Mouse (Mus musculus) CH12.LX (cell line): Measurements from ENCODE around the gene Rcan1. TPM values are rescaled to one million over a fixed set of nuclear protein-coding genes. Genes with fewer than 3 reads are reported as not detected.

Experiments
- DNase-seq: peaks from one replicate; pipeline ENCODE4 v3.0.0-alpha.2; 2013; ENCODE audit errors: extremely low read depth
- H3K27ac ChIP-seq: 2 replicates; pipeline ENCODE4 v1.5.1; 2012; ENCODE audit warnings: low read depth, mild to moderate bottlenecking, control low read depth, moderate library complexity; ENCODE audit not compliant: insufficient read depth
- H3K27me3 ChIP-seq: replicated peaks from 2 replicates; pipeline ENCODE3; 2012; ENCODE audit warnings: inconsistent platforms
- H3K36me3 ChIP-seq, 2 experiments: replicated peaks in 1 of 2; 2 replicates each; pipeline versions ENCODE3 to v1.6.1; 2012; ENCODE audit warnings: inconsistent platforms in 1 of 2, low read length in 1 of 2, mild to moderate bottlenecking in 1 of 2, mixed read lengths in 1 of 2, moderate library complexity in 1 of 2; ENCODE audit not compliant: control insufficient read depth in 1 of 2, insufficient read depth in 1 of 2
- H3K4me1 ChIP-seq, 2 experiments: 2 replicates each; pipeline ENCODE4 v1.6.1; 2012; ENCODE audit warnings: inconsistent platforms in 1 of 2, moderate library complexity in 1 of 2; ENCODE audit not compliant: insufficient read depth in 2 of 2, control insufficient read depth in 1 of 2
- H3K4me2 ChIP-seq: 2 replicates; pipeline ENCODE4 v1.6.1; 2012; ENCODE audit warnings: low read depth, mild to moderate bottlenecking, control low read depth; ENCODE audit not compliant: poor library complexity, insufficient read depth, severe bottlenecking
- H3K4me3 ChIP-seq, 3 experiments: fragments of 150-350 bp in 1 of 3; sonication (generic) in 1 of 3; replicated peaks in 1 of 3; 2 replicates each; pipeline versions ENCODE3 to v1.5.1; 2011 to 2012; ENCODE audit warnings: low read depth in 2 of 3, low read length in 2 of 3, mild to moderate bottlenecking in 2 of 3, moderate library complexity in 2 of 3, control low read depth in 1 of 3, improper control_type of control experiment in 1 of 3, inconsistent platforms in 1 of 3, mixed read lengths in 1 of 3; ENCODE audit not compliant: poor library complexity in 1 of 3
- H3K79me2 ChIP-seq: replicated peaks from 2 replicates; pipeline ENCODE4 v1.6.1; 2012; ENCODE audit warnings: mild to moderate bottlenecking, moderate library complexity; ENCODE audit not compliant: control insufficient read depth, poor library complexity, insufficient read depth, severe bottlenecking; ENCODE audit errors: extremely low read depth
- H3K9ac ChIP-seq: 2 replicates; pipeline ENCODE4 v1.6.1; 2012; ENCODE audit warnings: low read depth, mild to moderate bottlenecking, control low read depth, moderate library complexity; ENCODE audit not compliant: insufficient read depth
- H3K9me3 ChIP-seq: replicated peaks from 2 replicates; pipeline ENCODE3; 2012; ENCODE audit warnings: low read length, inconsistent platforms, mixed read lengths
- CHD1 ChIP-seq: IDR thresholded peaks from 2 replicates; pipeline ENCODE4 v1.6.1; 2012; ENCODE audit warnings: low read depth, low read length, improper control_type of control experiment, inconsistent platforms
- CTCF ChIP-seq, 2 experiments: IDR thresholded peaks in 1 of 2; conservative IDR thresholded peaks in 1 of 2; 2 replicates each; pipeline ENCODE4 v1.5.1; 2011 to 2012; ENCODE audit warnings: low read depth in 2 of 2, low read length in 2 of 2, improper control_type of control experiment in 1 of 2, inconsistent platforms in 1 of 2, mild to moderate bottlenecking in 1 of 2, moderate library complexity in 1 of 2
- ELF1 ChIP-seq: IDR thresholded peaks from 2 replicates; pipeline ENCODE4 v1.6.1; 2014; ENCODE audit warnings: low read depth, mild to moderate bottlenecking, inconsistent platforms, low read length, improper control_type of control experiment
- HCFC1 ChIP-seq: IDR thresholded peaks from 2 replicates; pipeline ENCODE4 v1.6.1; 2012; ENCODE audit warnings: low read depth, mild to moderate bottlenecking, inconsistent platforms, low read length, improper control_type of control experiment
- KAT2A ChIP-seq: IDR thresholded peaks from 2 replicates; pipeline ENCODE4 v1.6.1; 2012; ENCODE audit warnings: low read length, improper control_type of control experiment, inconsistent platforms; ENCODE audit not compliant: insufficient replicate concordance
- MAX ChIP-seq: IDR thresholded peaks from 2 replicates; pipeline ENCODE4 v1.6.1; 2011; ENCODE audit warnings: low read length, improper control_type of control experiment
- MAZ ChIP-seq: IDR thresholded peaks from 2 replicates; pipeline ENCODE4 v1.6.1; 2012; ENCODE audit warnings: low read depth, mild to moderate bottlenecking, inconsistent platforms, low read length, improper control_type of control experiment, moderate library complexity
- MYC ChIP-seq: IDR thresholded peaks from 2 replicates; pipeline ENCODE4 v1.6.1; 2011; ENCODE audit warnings: low read depth, mild to moderate bottlenecking, improper control_type of control experiment, low read length
- NELFE ChIP-seq: IDR thresholded peaks from 2 replicates; pipeline ENCODE4 v1.6.1; 2011; ENCODE audit warnings: low read depth, low read length, improper control_type of control experiment
- NRF1 ChIP-seq: IDR thresholded peaks from 2 replicates; pipeline ENCODE4 v1.6.1; 2014; ENCODE audit warnings: low read depth, mild to moderate bottlenecking, inconsistent platforms, low read length, improper control_type of control experiment, moderate library complexity
- PAX5 ChIP-seq: IDR thresholded peaks from 2 replicates; pipeline ENCODE4 v1.6.1; 2012; ENCODE audit warnings: low read length, inconsistent platforms, mixed read lengths
- RAD21 ChIP-seq: IDR thresholded peaks from 2 replicates; pipeline ENCODE4 v1.6.1; 2011; ENCODE audit warnings: low read depth, mild to moderate bottlenecking, low read length, improper control_type of control experiment, moderate library complexity
- SMC3 ChIP-seq: IDR thresholded peaks from 2 replicates; pipeline ENCODE4 v1.6.1; 2011; ENCODE audit warnings: low read depth, low read length, improper control_type of control experiment
- UBTF ChIP-seq: IDR thresholded peaks from 2 replicates; pipeline ENCODE4 v1.6.1; 2012; ENCODE audit warnings: low read depth, mild to moderate bottlenecking, inconsistent platforms, low read length, improper control_type of control experiment, moderate library complexity
- USF1 ChIP-seq: IDR thresholded peaks from 2 replicates; pipeline ENCODE4 v1.6.1; 2014; ENCODE audit warnings: low read depth, mild to moderate bottlenecking, inconsistent platforms, low read length, improper control_type of control experiment
- dilution Hi-C: fragments of 300-500 bp; cut with MboI; formaldehyde crosslinking; loops from 2 replicates; pipeline ENCODE4 v1.14.3; 2020; ENCODE audit warnings: low sequenced_read_pairs; ENCODE audit not compliant: extremely low pct_unique_long_range_greater_than_20kb, extremely low pct_ligation_motif_present
- in situ Hi-C: fragments of 300-500 bp; cut with MboI; formaldehyde crosslinking; loops from 3 replicates; pipeline ENCODE4 v1.14.3; 2019; ENCODE audit warnings: low sequenced_read_pairs, low pct_ligation_motif_present, low pct_unique_long_range_greater_than_20kb, mixed read lengths
- polyA plus RNA-seq: library from polyadenylated mRNA; unstranded; fragments of >175 nt; gene quantifications from 2 replicates; pipeline ENCODE4 v1.2.1, GENCODE M21; 2012; ENCODE audit warnings: low read depth; ENCODE audit not compliant: insufficient read length
- total RNA-seq, 2 experiments: library from RNA; depleted of rRNA; stranded (reverse); fragments of 300-350 nt in 1 of 2; fragments of >200 nt in 1 of 2; gene quantifications; 2 replicates each; pipeline ENCODE4 v1.2.3; 2012 to 2014

The Rcan1 gene
- total and polyA plus RNA-seq, 3 experiments: 10.0 to 15.3 (median 12.4) TPM

GRCm38 (mm10) chr16:92511773-92512391 lies 41.2 kb upstream of the Rcan1 start:
- Histone ChIP-seq H3K79me2 (no peaks in the 10 kb centered on the region), H3K36me3 (no peaks in the 10 kb centered on the region), H3K9me3 (no peaks in the 10 kb centered on the region)
- in situ Hi-C loops: no loop called here
- no peak for TF ChIP-seq NRF1
- peak; percentile 67 for TF ChIP-seq RAD21
- no peak for TF ChIP-seq CHD1
- TF ChIP-seq CTCF (conservative IDR thresholded peaks at IDR 0.05 in 1 of 2, IDR thresholded peaks at IDR 0.05 in 1 of 2; ENCODE audit: low read depth in 2 of 2, low read length in 2 of 2): peak; percentile 68 to 88
- no peak for TF ChIP-seq MYC
- peak; percentile 66; the same call in 1 of the 2 replicates for TF ChIP-seq MAZ
- TF ChIP-seq SMC3: peak; percentile 60
- TF ChIP-seq ELF1: no peak
- TF ChIP-seq HCFC1: no peak
- TF ChIP-seq UBTF: no peak
- no peak for TF ChIP-seq NELFE
- TF ChIP-seq PAX5: no peak
- TF ChIP-seq KAT2A: no peak
- TF ChIP-seq, all 38 proteins: peak for 4
- H3K9ac ChIP-seq: no peak overlapping the region
- H3K4me2 ChIP-seq: no peak overlapping the region
- no peak overlapping the region for H3K27ac ChIP-seq
- H3K27me3 ChIP-seq: peaks cover 13% of the 10 kb centered on the region
- H3K4me1 ChIP-seq: 0 out of 4 replicates have a peak, but pooled peaks cover 0 to 2% of the 10 kb centered on the region in 2 experiments
- dilution Hi-C loops: no loop called here
- peak; percentile 67 for DNase-seq
- no peak overlapping the region for H3K4me3 ChIP-seq

DNA sequence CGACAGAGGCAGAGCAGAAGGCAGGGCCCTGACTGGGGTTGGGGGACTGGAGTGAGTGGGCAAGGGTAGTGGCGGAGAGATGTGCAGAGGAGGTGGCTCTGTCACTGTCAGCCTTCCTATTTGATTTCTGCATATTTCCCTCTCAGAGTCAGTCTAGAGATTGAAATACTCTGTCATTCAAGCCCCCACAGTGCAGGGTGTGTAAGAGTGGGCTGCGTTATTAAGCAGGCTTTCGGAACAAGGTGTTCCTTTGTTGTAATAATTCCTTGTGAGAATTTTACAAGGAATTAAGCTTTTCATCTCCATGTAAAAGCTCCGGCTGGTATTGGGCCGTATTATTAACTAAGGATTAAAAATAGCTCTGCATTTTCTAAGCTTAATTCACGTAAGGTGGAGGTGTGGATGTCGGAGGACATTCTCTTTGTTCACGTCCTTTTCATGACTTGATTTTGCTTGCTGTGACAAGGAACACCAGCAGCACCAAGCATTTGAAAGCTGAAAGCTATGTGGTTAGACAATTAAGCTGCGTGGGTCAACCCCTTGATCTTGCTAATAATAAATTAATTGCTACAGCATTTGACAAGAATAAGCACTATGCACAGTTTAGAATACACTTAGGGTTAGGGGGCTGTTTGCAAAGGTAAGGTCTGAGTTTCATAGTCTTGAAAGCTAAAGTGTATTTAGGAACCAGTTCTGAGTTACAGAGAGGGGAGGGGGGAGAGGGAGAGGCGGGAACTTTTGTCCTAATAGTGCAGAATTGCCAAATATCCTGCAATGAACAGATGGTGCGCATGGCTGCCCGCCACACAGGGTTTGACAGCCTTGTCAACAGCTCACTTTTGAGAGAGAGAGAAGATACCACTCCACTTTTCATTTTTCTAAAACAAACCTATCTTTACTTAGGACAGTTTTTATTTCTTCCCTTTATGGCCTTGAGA lies 40.4 kb upstream of the Rcan1 start:
- no peak overlapping the region for H3K9ac ChIP-seq
- H3K4me3 ChIP-seq: no peak overlapping the region
- peaks cover 13% of the 10 kb centered on the region for H3K27me3 ChIP-seq
- H3K79me2 ChIP-seq: no peaks in the 10 kb centered on the region
- dilution Hi-C loops: no loop called here
- no peaks in the 10 kb centered on the region for H3K9me3 ChIP-seq
- in situ Hi-C loops: no loop called here
- no peak overlapping the region for H3K4me2 ChIP-seq
- H3K27ac ChIP-seq: no peak overlapping the region
- TF ChIP-seq USF1 (no peak), UBTF (no peak), MAX (no peak)
- DNase-seq: no peak
- 0 out of 4 replicates have a peak, but pooled peaks cover 0 to 2% of the 10 kb centered on the region in 2 experiments for H3K4me1 ChIP-seq
- no peaks in the 10 kb centered on the region for H3K36me3 ChIP-seq
